In the genomic region with DNA sequence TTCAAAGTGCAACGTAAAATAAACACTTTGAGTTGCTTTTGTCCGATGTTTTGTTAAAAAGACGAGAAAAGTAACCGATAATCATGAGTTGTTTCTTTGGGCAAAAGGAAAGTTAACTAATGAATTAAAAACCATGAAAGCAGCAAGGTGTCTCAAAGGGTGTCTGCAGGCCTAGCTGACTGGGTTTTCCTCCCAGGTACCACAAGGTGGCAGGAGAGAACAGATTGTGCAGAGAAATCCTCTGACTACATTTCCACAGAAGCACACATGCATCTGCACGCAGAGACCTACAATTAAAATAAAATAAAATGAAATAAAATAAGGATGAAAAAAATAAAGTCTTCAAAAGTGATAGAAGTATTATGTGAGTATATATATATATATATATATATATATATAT, we compare ENCODE assay signal across 11 mouse cellular contexts.
DNase-seq lines count a peak whose midpoint lies in the region; ATAC-seq and TF ChIP-seq lines count a peak whose summit lies in the region.
"Had no signal": no experiment of that assay in that cellular context is flagged by ENCODE, and none has a peak within 500 bp of the region (broad histone marks: within the 10 kb centered on the region; RNA-seq: fewer than 3 reads in every experiment).

No protein-coding gene starts in this region.

- 43% methylated on average over 5 of the region's 5 CpGs for WGBS in lung, postnatal 0 days
- WGBS in lung, adult 2 months: 44% methylated on average over 5 of the region's 5 CpGs

- H3K27ac ChIP-seq in lung, postnatal 0 days (ENCODE audit: low read length): no peak overlapping the region
- H3K27ac ChIP-seq: limb, embryonic 15.5 days; stomach, embryonic 15.5 days had no signal

- H3K9ac ChIP-seq in lung, postnatal 0 days (replicated peaks; ENCODE audit: low read depth): no peak overlapping the region
- H3K9ac ChIP-seq: limb, embryonic 15.5 days; stomach, embryonic 15.5 days had no signal

- H3K4me3 ChIP-seq in lung, postnatal 0 days (ENCODE audit: low read depth, low read length): no peak overlapping the region
- no peak overlapping the region for H3K4me3 ChIP-seq in lung, adult 2 months (replicated peaks; ENCODE audit: extremely low read depth, low read depth, low read length)
- H3K4me3 ChIP-seq: erythroblast, embryonic 14.5 days; limb, embryonic 15.5 days; stomach, embryonic 15.5 days had no signal

- TF ChIP-seq CTCF in lung, postnatal 0 days (IDR thresholded peaks at IDR 0.05): peak; percentile 26; the same call in 1 of the 2 replicates
- no peak for TF ChIP-seq CTCF in lung, adult 2 months (IDR thresholded peaks at IDR 0.05; ENCODE audit: insufficient read depth, low read length)

- peak; percentile 18 for DNase-seq in adrenal gland, postnatal 10 days
- no peak for DNase-seq in adrenal gland, postnatal 4 days (ENCODE audit: low spot score in 2 of 2)
- no peak for DNase-seq in lung, postnatal 0 days (ENCODE audit: low spot score)
- DNase-seq in lung, adult 2 months: no peak
- DNase-seq in kidney, postnatal 36 days: peak; percentile 13 to 35
- DNase-seq in retina, embryonic 14.5 days (ENCODE audit: low spot score): peak; percentile 68
- DNase-seq in gastrocnemius, postnatal 36 days: no peak
- DNase-seq in natural killer cell, adult 2 months (ENCODE audit: low spot score in 2 of 2): no peak

- TF ChIP-seq POLR2A in lung, adult 2 months (IDR thresholded peaks at IDR 0.05; ENCODE audit: borderline replicate concordance, extremely low read depth, low read depth, low read length): no peak

- H3K27me3 ChIP-seq in lung, postnatal 0 days (replicated peaks; ENCODE audit: insufficient read depth, low read length): no peaks in the 10 kb centered on the region
- H3K27me3 ChIP-seq: limb, embryonic 15.5 days; stomach, embryonic 15.5 days had no signal

- no peaks in the 10 kb centered on the region for H3K4me1 ChIP-seq in lung, postnatal 0 days (ENCODE audit: insufficient read depth, low read depth, low read length)
- H3K4me1 ChIP-seq in lung, adult 2 months (ENCODE audit: control insufficient read depth, insufficient read depth, low read length): no peaks in the 10 kb centered on the region
- H3K4me1 ChIP-seq: limb, embryonic 15.5 days; stomach, embryonic 15.5 days had no signal

- ATAC-seq in lung, postnatal 0 days: no peak

- no peak for TF ChIP-seq EP300 in lung, postnatal 0 days (IDR thresholded peaks at IDR 0.05)

- intact Hi-C loops in gastrocnemius, postnatal 36 days (cut with DNase I): no loop called here

- H3K36me3 ChIP-seq in lung, postnatal 0 days (ENCODE audit: insufficient read depth, low read length): no peaks in the 10 kb centered on the region
- H3K36me3 ChIP-seq: limb, embryonic 15.5 days; stomach, embryonic 15.5 days had no signal

- no peaks in the 10 kb centered on the region for H3K9me3 ChIP-seq in lung, postnatal 0 days (ENCODE audit: low read length)
- H3K9me3 ChIP-seq: limb, embryonic 15.5 days; stomach, embryonic 15.5 days had no signal

- no peak overlapping the region for H3K4me2 ChIP-seq in lung, postnatal 0 days (replicated peaks; ENCODE audit: low read depth, low read length)
- H3K4me2 ChIP-seq: limb, embryonic 15.5 days; stomach, embryonic 15.5 days had no signal

Comparison
In these comparisons a context has a peak if more than half of its experiments do, and no peak if none do; other contexts are left out.
1. DNase-seq: peak in adrenal gland, postnatal 10 days (single experiment), kidney, postnatal 36 days (2 of 2) and retina, embryonic 14.5 days (single experiment); none in adrenal gland, postnatal 4 days (0 of 2), lung, postnatal 0 days (single experiment), lung, adult 2 months (single experiment), gastrocnemius, postnatal 36 days (0 of 2) and natural killer cell, adult 2 months (0 of 2).